Mouse (Mus musculus) midbrain, embryonic 14.5 days (tissue): ENCODE measurements around the gene Cpne4. TPM values are rescaled to one million over a fixed set of nuclear protein-coding genes. Genes with fewer than 3 reads are reported as not detected.
A peak's percentile ranks its signal among the peaks of the same experiment; 100 is the strongest.

ENCODE experiments used
- ATAC-seq: fragments of 200-750 bp; cut with Nextera tagmentation; 2 replicates; pipeline ENCODE4 v1.8.0; 2017; ENCODE audit warnings: moderate number of reproducible peaks, moderate library complexity; ENCODE audit not compliant: low FRiP score, low TSS enrichment
- DNase-seq: peaks from one replicate; pipeline ENCODE4 v3.0.0-alpha.2; 2015
- H3K27ac ChIP-seq: fragments of 300-500 bp; sonication (generic); replicated peaks from 2 replicates; pipeline ENCODE4 v1.5.1; 2014; ENCODE audit warnings: mild to moderate bottlenecking, low read depth, low read length, moderate library complexity
- H3K27me3 ChIP-seq: fragments of 300-500 bp; sonication (generic); 2 replicates; pipeline ENCODE4 v1.6.1; 2014; ENCODE audit warnings: low read length, control low read depth, mixed read lengths; ENCODE audit not compliant: control insufficient read depth, insufficient read depth
- H3K36me3 ChIP-seq: fragments of 300-500 bp; sonication (generic); 2 replicates; pipeline ENCODE4 v1.6.1; 2014; ENCODE audit warnings: low read length, control low read depth; ENCODE audit not compliant: control insufficient read depth, insufficient read depth
- H3K4me1 ChIP-seq: fragments of 300-500 bp; sonication (generic); 2 replicates; pipeline ENCODE4 v1.6.1; 2014; ENCODE audit warnings: mild to moderate bottlenecking, antibody characterized with exemption, low read length, control low read depth; ENCODE audit not compliant: control insufficient read depth, insufficient read depth
- H3K4me2 ChIP-seq: fragments of 300-500 bp; sonication (generic); 2 replicates; pipeline ENCODE4 v1.6.1; 2014; ENCODE audit warnings: mild to moderate bottlenecking, low read length, moderate library complexity
- H3K4me3 ChIP-seq: fragments of 300-500 bp; sonication (generic); replicated peaks from 2 replicates; pipeline ENCODE4 v1.5.1; 2014; ENCODE audit warnings: low read depth, low read length
- H3K9ac ChIP-seq: fragments of 300-500 bp; sonication (generic); replicated peaks from 2 replicates; pipeline ENCODE4 v1.6.1; 2014; ENCODE audit warnings: mild to moderate bottlenecking, low read length, moderate library complexity
- H3K9me3 ChIP-seq: fragments of 300-500 bp; sonication (generic); 2 replicates; pipeline ENCODE4 v1.6.1; 2016; ENCODE audit warnings: low read length, control low read depth, mixed read lengths; ENCODE audit not compliant: control insufficient read depth
- WGBS: fragments of 180-500 bp; shearing (Covaris S2); extraction: QIAGEN DNeasy Blood & Tissue Kit; methylation state at CpG from one replicate; pipeline ENCODE4 v1.1.7; 2014; 5-methylcytosine and 5-hydroxymethylcytosine counted together
- polyA plus RNA-seq: library from polyadenylated mRNA; unstranded; fragments of >200 nt; fragmentation: Nextera tagmentation; extraction: Ambion mirVana; gene quantifications from 2 replicates; pipeline ENCODE4 v1.2.1, GENCODE M21; 2014

Gene Cpne4
- polyA plus RNA-seq, 1 experiment from 2014 or later: 20.2 TPM

DNA sequence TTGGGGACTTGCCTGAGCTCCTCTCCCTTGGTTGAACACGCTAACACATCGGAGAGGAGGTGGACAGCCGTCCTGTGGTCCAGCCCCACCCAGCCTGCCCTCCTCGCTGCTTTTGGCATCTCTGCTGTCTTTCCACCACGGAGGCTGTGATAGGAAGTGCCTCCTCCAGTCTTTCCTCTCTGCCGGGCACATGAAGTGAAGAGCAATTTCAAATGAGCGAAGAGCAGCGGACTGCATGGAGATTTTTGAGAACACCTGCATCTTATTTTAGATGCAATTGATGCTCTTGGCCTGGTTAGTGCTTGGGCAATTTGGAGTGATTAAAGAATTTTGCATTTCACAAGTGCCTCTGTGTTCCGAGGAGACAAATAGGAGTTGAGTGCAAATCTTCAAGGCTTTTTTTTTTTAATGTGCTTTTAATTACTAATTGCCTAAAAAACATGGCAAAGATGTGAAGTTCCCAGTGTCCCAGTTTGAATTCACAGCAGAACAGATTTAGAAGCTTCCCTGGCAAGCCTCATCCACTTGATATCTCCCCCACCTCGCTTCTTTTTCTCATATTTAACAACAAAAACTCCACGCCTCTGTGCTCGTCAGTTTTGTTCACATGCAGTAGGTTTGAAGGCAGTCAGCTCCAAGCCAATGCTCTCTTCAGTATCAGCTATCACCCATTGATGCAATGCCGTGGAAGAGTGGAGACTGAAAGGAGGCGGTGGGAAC, 195.7 kb downstream of the Cpne4 start:
- H3K4me2 ChIP-seq: no peak overlapping the region
- no peaks in the 10 kb centered on the region for H3K27me3 ChIP-seq
- DNase-seq (no peak), ATAC-seq (no peak)
- WGBS: 85% methylated on average over 14 of the region's 14 CpGs
- H3K27ac ChIP-seq: no peak overlapping the region
- no peaks in the 10 kb centered on the region for H3K36me3 ChIP-seq
- H3K4me3 ChIP-seq: no peak overlapping the region
- H3K4me1 ChIP-seq: no peaks in the 10 kb centered on the region
- no peaks in the 10 kb centered on the region for H3K9me3 ChIP-seq
- no peak overlapping the region for H3K9ac ChIP-seq

DNA sequence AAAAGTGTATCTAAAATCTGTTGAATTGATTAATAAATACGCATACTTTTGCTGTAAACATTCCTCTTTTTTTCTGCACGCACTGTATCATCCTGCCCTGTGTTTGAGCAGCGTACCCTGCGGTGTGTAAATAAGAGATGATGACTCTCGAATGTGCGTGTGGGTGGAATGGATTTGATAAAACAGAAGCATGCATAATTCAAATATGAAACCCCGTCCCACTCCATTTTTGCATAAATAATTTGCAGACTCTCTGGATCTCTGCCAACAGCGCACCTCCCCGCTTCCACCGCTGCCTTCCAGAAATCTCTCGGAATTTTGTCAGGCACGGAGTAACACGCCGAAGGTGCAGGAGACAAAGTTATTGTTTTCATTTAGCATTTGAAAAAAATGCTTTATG, 208.4 kb downstream of the Cpne4 start:
- DNase-seq: peak; percentile 75
- no peak overlapping the region for H3K4me2 ChIP-seq
- WGBS: 59% methylated on average over 14 of the region's 14 CpGs
- no peaks in the 10 kb centered on the region for H3K4me1 ChIP-seq
- no peak overlapping the region for H3K9ac ChIP-seq
- H3K27me3 ChIP-seq: no peaks in the 10 kb centered on the region
- H3K4me3 ChIP-seq: no peak overlapping the region
- H3K36me3 ChIP-seq: no peaks in the 10 kb centered on the region
- H3K27ac ChIP-seq: no peak overlapping the region
- no peak for ATAC-seq
- no peaks in the 10 kb centered on the region for H3K9me3 ChIP-seq

DNA sequence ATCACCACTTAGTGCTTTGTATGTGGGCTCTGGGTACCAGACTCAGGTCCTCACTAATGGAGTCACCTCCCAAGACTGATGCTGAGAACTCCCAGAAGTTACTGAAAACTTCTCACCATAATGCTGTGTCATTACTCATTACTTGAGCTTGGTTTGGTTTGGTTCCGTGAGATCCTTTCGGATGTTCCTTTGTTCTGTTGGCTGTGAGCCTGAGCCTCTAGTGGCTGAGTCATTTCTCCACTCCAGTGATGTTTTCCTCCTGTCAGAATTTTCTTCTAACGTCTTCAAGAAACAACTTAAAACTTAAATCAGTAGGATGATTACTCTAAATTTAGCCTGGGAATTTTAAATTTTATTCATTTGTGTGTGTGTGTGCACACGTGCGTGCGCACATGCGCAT, 212.9 kb downstream of the Cpne4 start:
- WGBS: 93% methylated on average over 7 of the region's 7 CpGs
- H3K4me2 ChIP-seq: no peak overlapping the region
- no peak overlapping the region for H3K4me3 ChIP-seq
- DNase-seq: no peak
- H3K4me1 ChIP-seq: no peaks in the 10 kb centered on the region
- H3K36me3 ChIP-seq: no peaks in the 10 kb centered on the region
- no peak overlapping the region for H3K9ac ChIP-seq
- no peak for ATAC-seq
- H3K27ac ChIP-seq: no peak overlapping the region
- no peaks in the 10 kb centered on the region for H3K27me3 ChIP-seq
- no peaks in the 10 kb centered on the region for H3K9me3 ChIP-seq

DNA sequence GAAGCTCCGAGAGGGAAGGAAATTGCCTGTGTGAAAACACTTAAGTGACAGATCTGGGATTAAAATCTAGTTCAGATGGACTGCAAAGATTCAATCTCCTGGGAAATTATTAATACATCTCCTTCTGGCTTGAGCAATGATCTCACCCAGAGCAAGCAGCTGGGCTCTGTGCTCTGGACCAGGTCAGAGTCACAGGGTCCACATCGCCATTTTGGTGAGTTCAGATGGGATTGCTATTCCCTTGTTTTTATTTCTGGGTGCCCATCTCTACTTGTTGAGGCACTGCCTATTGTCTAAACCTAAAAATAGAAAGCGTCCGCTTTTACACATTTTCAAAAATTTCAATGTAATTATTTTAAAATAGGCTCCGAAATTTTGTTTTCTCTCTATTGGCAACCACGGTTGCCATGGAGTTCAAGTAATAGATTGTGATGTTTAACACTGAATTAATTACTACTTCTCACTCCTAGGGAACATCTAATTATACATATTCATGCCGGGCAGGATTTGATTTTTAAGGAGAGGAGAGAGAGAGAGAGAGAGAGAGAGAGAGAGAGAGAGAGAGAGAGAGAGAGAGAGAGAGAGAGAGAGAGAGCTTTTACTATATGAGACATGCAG, 229.2 kb downstream of the Cpne4 start:
- 73% methylated on average over 7 of the region's 7 CpGs for WGBS
- Histone ChIP-seq H3K4me3 (no peak overlapping the region), H3K4me1 (no peaks in the 10 kb centered on the region), H3K27ac (no peak overlapping the region), H3K36me3 (no peaks in the 10 kb centered on the region), H3K9ac (no peak overlapping the region), H3K27me3 (no peaks in the 10 kb centered on the region), H3K9me3 (no peaks in the 10 kb centered on the region), H3K4me2 (no peak overlapping the region)
- ATAC-seq (no peak), DNase-seq (no peak)

DNA sequence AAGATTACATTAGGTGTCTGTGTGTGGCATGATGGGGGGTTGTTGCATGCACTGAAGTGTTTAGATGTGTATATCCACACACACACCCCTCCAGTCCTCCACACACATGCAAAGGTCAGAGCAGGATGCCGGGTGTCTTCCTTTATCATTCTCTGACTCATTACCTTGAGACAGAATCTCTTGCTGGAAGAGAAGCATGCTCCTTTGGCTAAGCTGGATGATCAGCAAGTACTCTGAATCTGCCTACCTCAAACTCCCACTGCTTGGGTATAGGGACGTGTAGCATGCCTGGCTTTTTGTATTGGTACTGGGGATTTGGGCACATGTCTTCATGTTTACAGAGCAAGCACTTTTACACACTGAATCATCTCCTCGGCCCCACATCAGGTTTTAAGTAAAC, 230.0 kb downstream of the Cpne4 start:
- DNase-seq: no peak
- H3K9ac ChIP-seq: no peak overlapping the region
- no peaks in the 10 kb centered on the region for H3K27me3 ChIP-seq
- ATAC-seq: no peak
- H3K36me3 ChIP-seq: no peaks in the 10 kb centered on the region
- H3K4me1 ChIP-seq: no peaks in the 10 kb centered on the region
- H3K9me3 ChIP-seq: no peaks in the 10 kb centered on the region
- no peak overlapping the region for H3K4me2 ChIP-seq
- H3K27ac ChIP-seq: no peak overlapping the region
- H3K4me3 ChIP-seq: no peak overlapping the region
- 75% methylated on average over 3 of the region's 3 CpGs for WGBS

DNA sequence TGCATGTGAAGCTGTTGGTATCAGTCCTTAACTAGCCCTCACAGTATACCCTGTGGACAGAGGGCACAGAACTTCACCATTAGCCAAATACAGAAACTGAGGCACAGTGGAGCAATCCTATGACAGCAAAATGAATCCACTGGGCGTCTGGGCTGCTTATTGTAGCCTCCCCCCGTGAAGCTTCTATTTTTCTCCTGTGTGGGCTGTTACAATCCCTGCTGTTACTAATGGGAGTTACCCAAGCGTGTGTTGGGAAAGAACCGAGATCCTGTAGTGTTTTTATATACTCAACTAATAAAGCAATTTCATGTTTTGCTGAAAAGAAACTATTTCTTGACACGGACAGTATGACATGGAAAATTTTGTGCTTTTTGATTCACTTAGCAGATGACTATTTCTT, 230.7 kb downstream of the Cpne4 start:
- no peak overlapping the region for H3K4me2 ChIP-seq
- DNase-seq: no peak
- 62% methylated on average over 5 of the region's 5 CpGs for WGBS

DNA sequence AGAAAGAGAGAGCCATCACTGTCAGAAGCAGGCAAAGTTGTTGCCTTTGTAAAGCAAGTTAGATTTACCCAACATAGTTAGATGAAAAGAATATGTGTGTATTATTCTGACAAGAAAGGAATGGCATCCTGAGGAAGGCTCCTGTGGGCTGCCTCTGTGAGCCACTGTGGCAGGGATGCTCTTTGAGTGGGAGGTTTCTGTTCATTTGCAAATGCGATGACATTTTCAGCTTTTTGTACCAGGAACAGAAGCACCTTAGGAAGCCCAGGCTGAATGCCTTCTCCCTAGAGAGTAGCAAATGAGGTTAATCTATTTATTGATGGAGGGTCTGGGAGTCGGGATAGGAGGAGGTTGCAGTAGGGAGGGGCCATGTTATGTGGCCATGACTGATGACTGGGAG, 249.5 kb downstream of the Cpne4 start:
- Histone ChIP-seq H3K27ac (no peak overlapping the region), H3K9ac (no peak overlapping the region), H3K4me1 (no peaks in the 10 kb centered on the region), H3K4me3 (no peak overlapping the region), H3K4me2 (no peak overlapping the region), H3K36me3 (no peaks in the 10 kb centered on the region), H3K9me3 (no peaks in the 10 kb centered on the region), H3K27me3 (no peaks in the 10 kb centered on the region)
- ATAC-seq: no peak
- WGBS: 4% methylated on average over 2 of the region's 2 CpGs
- DNase-seq: no peak

More for the DNA sequence above, 230.7 kb downstream of the Cpne4 start:
- no peaks in the 10 kb centered on the region for H3K9me3 ChIP-seq
- H3K36me3 ChIP-seq: no peaks in the 10 kb centered on the region
- no peak for ATAC-seq
- no peaks in the 10 kb centered on the region for H3K4me1 ChIP-seq
- no peak overlapping the region for H3K4me3 ChIP-seq
- H3K27ac ChIP-seq: no peak overlapping the region
- H3K27me3 ChIP-seq: no peaks in the 10 kb centered on the region
- no peak overlapping the region for H3K9ac ChIP-seq

DNA sequence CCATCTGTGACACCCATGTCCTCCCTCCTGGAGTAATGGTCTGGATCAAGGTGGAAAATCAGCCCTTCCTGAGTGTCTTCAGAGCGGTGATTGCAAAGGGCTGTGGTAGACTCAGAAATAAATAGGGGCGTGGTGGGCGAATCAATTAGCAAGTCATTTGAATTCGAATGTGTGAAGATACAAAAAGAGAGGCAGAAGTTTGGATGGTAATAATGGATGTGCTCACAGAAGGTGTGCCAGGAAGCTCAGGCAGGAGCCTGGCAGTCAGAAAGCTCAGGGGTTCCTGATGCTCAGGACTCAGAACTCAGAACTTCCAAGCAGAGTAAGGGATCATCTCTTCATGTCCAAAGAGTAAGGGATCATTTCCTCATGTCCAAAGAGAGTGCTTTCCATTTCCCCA, 257.7 kb downstream of the Cpne4 start:
- 82% methylated on average over 4 of the region's 4 CpGs for whole genome bisulfite sequencing
- Histone ChIP-seq H3K27ac (no peak overlapping the region), H3K9ac (no peak overlapping the region), H3K36me3 (no peaks in the 10 kb centered on the region), H3K4me2 (no peak overlapping the region), H3K4me1 (no peaks in the 10 kb centered on the region), H3K9me3 (no peaks in the 10 kb centered on the region), H3K4me3 (no peak overlapping the region), H3K27me3 (no peaks in the 10 kb centered on the region)
- ATAC-seq (no peak), DNase-seq (no peak)

DNA sequence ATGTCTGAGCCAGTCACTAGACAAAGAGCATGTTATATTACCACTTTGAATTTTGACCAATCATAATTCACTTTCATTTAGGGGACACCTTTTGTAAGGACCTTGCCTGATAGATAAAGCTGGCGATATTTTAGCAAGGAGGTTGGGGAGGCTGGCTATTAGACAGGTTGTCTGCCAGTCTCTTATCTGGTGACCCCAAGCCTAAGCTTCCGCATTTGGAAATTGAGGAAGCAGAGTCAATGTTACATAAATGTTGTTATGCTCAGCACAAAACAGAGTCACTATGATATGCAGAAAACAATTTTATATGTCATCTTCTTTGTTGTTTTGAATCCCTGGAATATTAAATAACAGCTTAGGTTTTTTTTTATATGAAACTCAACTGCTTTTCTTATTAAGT, 267.6 kb downstream of the Cpne4 start:
- H3K9ac ChIP-seq: no peak overlapping the region
- H3K4me1 ChIP-seq: no peaks in the 10 kb centered on the region
- H3K36me3 ChIP-seq: no peaks in the 10 kb centered on the region
- no peaks in the 10 kb centered on the region for H3K27me3 ChIP-seq
- peak overlapping the region; percentile 27; the same call in 1 of the 2 replicates for H3K27ac ChIP-seq
- DNase-seq (no peak), ATAC-seq (no peak)
- H3K4me2 ChIP-seq: no peak overlapping the region
- 83% methylated on average over 2 of the region's 2 CpGs for WGBS
- no peak overlapping the region for H3K4me3 ChIP-seq
- no peaks in the 10 kb centered on the region for H3K9me3 ChIP-seq
